Mouse (Mus musculus) stomach, postnatal 0 days (tissue): ENCODE measurements around the gene Ppfia3.

Experiments
- CTCF ChIP-seq: IDR thresholded peaks from 2 replicates; pipeline ENCODE4 v1.5.1; 2016; ENCODE audit warnings: antibody characterized with exemption, low read depth, mild to moderate bottlenecking, moderate library complexity
- EP300 ChIP-seq: optimal IDR thresholded peaks from 2 replicates; pipeline ENCODE3; 2016; ENCODE audit warnings: antibody characterized with exemption

DNA sequence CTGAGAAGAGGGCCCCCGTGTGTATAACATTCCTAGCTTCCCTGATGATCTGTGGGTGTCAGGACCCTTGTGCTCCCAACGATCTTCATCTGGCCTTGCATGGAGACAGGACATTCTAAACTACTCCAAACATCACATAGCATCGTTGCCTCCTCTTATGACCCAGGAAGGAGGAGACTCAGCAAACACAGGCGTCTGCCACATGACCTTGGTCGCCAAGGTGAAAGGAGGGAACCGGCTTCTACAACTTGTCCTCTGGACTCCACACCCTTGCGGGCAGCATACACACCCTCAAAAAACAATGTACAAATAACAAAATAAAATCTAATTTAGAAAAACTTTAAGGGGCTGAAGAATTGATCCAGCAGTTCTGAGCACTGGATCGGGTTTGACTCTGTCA lies 54.8 kb downstream of the Ppfia3 start:
- TF ChIP-seq EP300, result no peak
- TF ChIP-seq CTCF, result no peak
